Mouse (Mus musculus): ENCODE results near the gene Grk6.

DNA sequence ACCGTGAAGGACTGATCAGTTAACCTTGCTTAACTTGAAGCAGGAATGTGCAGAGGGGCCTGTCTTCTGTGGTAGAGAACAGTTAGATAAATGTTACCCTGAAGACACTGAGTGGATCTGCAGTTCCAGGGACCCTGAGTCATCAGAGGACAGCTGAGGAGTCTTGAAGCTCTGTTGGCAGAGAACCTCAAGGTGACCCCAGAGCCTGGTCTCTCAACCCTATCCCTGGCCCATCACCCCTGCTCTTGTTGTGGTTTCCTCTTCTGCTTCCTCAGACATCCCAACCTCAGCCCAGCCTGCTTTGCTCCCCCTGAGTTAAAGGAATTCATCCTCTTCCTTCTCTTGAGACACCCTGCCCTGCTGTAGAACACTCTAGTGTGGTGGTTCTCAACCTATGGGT is 46.8 kb upstream of the Grk6 start, which contains the start of gene Slc34a1:
- no peak for TF ChIP-seq CTCF (IDR thresholded peaks at IDR 0.05; ENCODE audit: low read depth, low read length)
- no peak for TF ChIP-seq GATA2 (IDR thresholded peaks at IDR 0.05; ENCODE audit: borderline replicate concordance, low read depth, low read length)
- TF ChIP-seq POLR2AphosphoS5 (IDR thresholded peaks at IDR 0.05; ENCODE audit: insufficient replicate concordance, low read depth, low read length) = no peak
- TF ChIP-seq GATA1 (IDR thresholded peaks at IDR 0.05; ENCODE audit: borderline replicate concordance, low read length) = no peak
- no peak for TF ChIP-seq TAL1 (conservative IDR thresholded peaks at IDR 0.05; ENCODE audit: low read depth, low read length)
